Mouse (Mus musculus) layer of hippocampus, postnatal 14 days (tissue): ENCODE data around the gene Phf19. TPM values are rescaled to one million over a fixed set of nuclear protein-coding genes. Genes with fewer than 3 reads are reported as not detected.

Source experiments
- DNase-seq, 2 experiments: peaks; one replicate each; pipeline ENCODE4 v3.0.0; 2021 to 2022; ENCODE audit warnings: low spot score in 2 of 2, mixed read lengths in 1 of 2
- long read RNA-seq, 2 experiments: library from polyadenylated mRNA; stranded (forward); transcript quantifications; one replicate each; pipeline ENCODE4 v2.0.0; 2021
- total RNA-seq, 2 experiments: library from RNA; stranded (reverse); gene quantifications; 2 replicates each; pipeline ENCODE4 v1.2.3; 2021

The Phf19 gene
- 1 to 10 TPM; 1.0 to 2.2 TPM for total RNA-seq
- long read RNA-seq, experiment 1, partial matches to known transcripts: 2 of 2 reads
- long read RNA-seq, experiment 1, other reads (novel, unspliced or antisense): 0 of 2 reads
- long read RNA-seq, experiment 2, partial matches to known transcripts: 0 of 1 reads
- long read RNA-seq, experiment 2, other reads (novel, unspliced or antisense): 1 of 1 reads

DNA sequence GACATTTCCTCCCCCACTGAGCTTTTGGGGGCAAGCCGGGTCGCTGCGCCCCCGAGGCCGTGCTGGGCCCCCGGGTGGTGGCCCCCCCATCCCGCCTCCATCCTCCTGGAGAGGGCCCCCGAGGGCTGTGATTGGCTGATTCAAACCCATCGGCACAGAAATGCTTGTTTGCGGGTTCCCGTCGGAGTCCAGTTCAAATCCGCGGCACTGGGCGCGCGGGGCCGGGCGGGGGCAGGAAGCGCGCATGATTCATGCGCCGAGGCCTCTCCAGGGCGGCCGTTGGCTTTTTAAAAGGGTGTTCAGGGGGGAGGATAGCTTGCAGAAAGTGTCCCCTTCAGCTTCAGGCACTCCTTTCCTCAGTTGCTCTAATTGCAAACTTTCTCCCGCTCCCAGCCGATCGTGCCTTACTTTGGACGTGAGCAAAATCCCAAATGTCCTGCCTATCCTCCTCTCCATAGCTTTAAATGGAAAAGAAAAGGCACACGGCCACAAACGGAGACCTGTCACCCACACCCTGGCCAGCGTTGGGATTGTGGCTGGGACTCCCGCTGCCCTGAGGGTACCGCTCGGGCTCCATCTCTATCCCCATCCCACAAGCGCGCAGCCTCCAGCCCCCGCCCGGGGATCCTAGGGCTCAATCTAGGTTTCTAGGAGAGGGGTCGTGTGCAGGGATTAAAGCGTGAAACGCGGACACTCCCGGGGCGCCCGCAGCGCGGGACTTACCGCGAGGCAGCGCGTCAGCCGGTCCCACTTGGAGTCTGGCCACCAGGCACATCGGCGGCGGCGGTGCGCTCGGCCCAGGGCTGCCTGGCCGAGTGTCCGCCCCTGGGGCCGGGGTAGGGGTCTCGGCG, at the start of gene Phf19:
Phf19 (minus strand) TSS at position 809 of the 851 bp plus-strand sequence.
- DNase-seq: no peak

- DNase-seq: no peak
Measured at GRCm38 (mm10) chr2:34963371-34963956, 49.6 kb upstream of the Phf19 start.

- no peak for DNase-seq
Measured at GRCm38 (mm10) chr2:34962893-34963292, 49.1 kb upstream of the Phf19 start.

- no peak for DNase-seq
Measured at GRCm38 (mm10) chr2:34962211-34962610, 48.4 kb upstream of the Phf19 start.

DNA sequence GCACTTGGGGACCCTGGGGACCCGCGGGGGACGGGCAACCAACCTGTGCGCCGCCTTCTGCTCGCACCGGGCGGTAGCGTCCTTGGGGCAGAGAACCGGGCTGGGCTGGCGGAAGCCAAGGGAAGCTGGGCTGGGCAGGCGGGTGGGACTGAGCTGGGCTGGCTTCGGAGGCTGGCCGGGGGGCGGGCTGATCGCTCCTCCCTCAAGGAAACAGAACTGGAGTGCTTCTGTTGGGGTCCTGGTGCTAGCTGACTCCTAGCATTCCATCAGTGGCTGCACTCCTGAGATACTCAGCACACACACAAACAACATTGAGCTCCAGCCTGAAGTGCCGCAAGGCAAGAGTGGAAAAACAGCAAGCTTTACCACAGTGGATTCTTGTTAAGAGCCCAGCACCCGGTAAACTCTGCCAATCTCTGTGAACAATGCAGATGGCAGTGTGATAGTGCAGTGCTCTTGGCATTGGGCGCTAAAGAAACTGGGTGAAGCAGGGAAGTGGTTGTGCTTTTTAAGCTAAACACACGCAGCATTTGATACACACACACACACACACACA, 47.7 kb upstream of the Phf19 start, which contains the start of gene Traf1:
Traf1 (minus strand) TSS at position 292 of the 556 bp plus-strand sequence.
- DNase-seq: no peak

DNA sequence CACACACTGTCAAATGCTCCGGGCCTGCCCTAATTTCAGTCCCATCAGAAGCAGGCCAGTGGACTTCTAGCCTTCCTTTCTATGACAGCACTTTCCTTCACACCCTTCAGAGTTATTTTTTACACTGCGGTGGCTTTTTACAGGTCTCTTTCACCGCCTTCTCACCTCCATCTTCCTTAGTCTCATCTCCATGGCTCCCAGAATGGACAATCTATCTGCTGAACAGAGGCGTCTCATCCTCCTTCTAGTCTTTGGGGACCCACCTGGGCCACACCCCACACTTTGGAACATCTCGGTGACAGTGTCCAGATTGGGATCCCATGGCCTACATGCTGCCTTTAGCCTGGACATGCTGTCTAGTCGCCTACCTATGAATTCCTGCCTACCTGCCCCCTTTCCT, 47.1 kb upstream of the Phf19 start:
- DNase-seq: no peak

- no peak for DNase-seq
Measured at GRCm38 (mm10) chr2:34960466-34960865, 46.6 kb upstream of the Phf19 start.

- DNase-seq: no peak
Measured at GRCm38 (mm10) chr2:34958582-34958981, 44.8 kb upstream of the Phf19 start.

DNA sequence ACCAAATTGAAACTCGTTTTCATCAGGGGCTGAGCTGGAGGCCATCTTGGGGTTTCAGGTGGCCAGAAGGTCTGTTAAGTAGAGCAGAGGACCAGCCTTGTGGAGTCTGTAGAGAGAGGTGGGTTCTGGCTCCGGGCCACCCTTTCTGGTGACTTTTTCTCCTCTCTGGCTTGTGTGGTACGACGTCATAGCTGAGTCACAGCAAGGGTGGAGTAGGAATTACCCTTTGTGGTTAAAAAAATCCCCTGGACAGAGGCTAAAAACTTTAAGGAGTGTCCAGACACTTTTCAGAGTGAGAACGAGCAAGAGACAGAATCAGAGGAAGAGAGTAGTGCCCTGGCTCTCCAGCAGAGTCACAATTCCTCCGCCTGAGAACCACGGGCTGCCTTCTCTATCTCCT, 44.2 kb upstream of the Phf19 start:
- no peak for DNase-seq

DNA sequence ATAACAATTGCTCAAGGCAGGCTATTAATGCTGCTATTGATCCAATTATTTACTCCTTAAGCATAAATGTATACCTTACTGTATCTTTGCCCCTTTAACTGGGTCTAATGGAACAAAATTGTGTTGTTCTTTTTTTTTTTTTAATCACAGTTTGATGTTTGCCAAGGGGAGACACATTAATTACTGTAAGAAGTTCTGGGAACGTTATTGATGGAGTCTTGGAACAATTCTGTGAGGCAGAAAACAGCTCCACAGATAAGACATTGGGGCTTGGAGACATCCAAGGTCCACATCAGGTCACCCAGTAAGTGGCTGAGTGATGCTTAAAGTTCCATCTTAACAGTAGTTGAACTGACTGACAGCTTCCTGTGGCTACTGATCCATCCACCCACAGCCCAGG, 43.6 kb upstream of the Phf19 start:
- DNase-seq: no peak

GRCm38 (mm10) chr2:34956941-34957340, 43.1 kb upstream of the Phf19 start:
- no peak for DNase-seq

DNA sequence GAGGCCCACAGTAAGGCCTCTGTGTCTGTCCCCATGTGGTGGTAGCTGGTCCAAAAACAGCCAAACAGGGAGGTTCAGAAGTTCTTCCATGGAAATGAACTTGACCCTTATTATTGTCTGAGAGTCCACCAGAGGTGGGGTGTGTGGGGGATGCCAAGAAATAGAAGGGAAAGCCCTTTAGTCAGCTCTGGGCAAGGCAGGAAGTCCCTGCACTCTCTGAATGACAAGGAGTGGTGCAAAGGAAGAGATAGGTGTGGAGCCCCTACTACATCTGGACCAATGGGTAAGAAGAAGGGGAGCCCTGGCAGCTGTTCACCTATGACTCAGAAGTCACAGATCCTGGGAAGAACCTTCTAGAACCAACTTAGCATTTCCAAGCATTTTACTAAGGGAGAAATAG, 40.5 kb upstream of the Phf19 start:
- no peak for DNase-seq

DNA sequence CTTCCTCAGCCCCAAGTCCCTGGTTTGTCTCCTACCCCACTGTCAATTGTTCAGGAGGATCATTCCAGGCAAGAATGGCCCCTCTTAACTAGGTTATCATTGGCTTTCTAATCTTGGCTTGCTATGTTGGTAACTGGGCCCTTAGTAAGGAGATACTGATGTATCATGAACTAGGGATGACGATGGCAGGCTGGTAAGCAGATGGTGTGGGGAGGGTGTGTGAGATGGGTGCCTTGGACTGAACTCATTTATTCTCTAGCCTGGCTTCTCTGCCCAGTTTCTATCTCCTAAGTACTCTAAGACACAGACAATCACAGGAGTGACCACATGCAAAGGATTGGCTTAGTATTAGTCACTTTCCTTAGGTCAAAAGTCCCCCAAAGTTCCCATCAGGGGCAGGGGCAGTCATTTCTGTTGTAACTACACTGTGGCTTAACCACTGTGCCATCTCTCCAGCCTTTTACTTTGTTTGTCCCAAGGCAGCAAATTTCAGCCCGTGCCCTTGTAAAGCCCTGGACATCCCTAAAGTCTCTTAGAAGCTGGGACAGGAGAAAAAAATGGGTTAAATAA, 39.8 kb upstream of the Phf19 start:
- DNase-seq: no peak

DNA sequence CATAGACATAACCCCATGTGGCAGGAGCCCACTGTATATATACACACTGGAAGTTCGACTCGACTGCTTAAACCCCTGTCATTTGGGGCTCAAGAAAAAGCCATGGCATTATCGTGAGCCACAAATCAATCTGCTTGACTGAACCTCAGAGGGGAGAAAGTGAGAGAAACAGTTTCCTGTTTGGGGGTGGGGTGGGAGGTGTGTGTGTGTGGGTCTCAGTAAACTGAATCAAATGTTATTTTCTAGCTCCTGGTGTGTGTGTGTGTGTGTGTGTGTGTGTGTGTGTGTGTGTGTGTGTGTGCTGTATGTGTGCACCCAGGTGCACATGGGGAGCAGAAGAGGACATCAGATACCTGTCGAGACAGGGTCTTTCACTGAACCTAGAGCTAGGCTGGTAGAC, 39.2 kb upstream of the Phf19 start:
- DNase-seq: no peak

GRCm38 (mm10) chr2:34951469-34951868, 37.6 kb upstream of the Phf19 start:
- DNase-seq: no peak

GRCm38 (mm10) chr2:34948622-34949021, 34.8 kb upstream of the Phf19 start:
- no peak for DNase-seq

GRCm38 (mm10) chr2:34946046-34946445, 32.2 kb upstream of the Phf19 start:
- no peak for DNase-seq

GRCm38 (mm10) chr2:34945580-34945979, 31.8 kb upstream of the Phf19 start:
- no peak for DNase-seq

DNA sequence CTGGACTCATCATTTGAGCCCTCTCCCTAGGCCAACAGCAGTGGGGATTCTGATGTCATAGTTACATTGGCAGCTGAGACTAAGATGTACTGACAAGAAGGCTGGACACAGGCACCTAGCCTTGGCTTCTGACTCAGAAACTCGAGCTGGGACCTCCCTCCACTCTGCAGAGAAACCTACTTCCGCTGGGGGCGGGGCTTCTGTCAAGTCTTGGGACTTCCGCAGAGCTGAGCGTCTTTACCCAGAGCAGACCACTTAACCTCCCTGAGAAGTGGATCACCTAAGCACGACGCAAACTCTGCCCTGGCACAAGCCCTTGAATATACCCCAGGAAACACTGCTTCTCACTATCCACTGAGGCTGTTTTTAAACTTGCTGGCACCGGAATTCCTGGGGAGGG, 30.9 kb upstream of the Phf19 start:
- no peak for DNase-seq

GRCm38 (mm10) chr2:34943556-34944120, 29.8 kb upstream of the Phf19 start:
- DNase-seq: no peak

DNA sequence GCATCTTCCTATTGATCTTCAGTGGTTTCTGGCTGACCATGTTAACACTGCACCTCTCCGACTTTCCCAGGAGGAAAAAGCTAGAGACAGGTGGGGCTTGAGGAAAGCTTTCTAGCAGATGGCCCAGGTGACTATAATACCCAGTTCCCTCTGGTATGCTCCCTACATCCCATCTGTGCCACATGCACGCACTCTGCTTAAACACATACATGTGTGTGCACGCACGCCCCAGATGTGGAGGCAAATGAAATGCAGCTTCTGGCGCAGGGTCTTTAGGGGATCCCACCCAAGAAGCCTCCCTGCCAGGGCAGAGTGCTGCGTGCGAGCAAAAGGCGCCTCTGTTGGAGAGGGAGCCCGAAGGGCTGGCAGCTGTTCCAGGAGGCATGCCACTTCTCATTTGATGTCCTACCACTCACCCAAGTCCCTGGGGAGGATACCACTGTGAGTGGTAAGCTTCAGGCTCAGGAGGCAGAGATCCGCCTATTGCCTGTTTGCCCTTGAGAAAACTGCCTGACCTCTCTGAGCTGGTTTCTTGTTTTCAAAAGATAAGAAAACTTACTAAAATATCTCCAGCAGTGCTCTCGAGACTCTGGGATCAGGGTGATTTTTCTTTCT, 27.3 kb upstream of the Phf19 start:
- DNase-seq: no peak
